Mouse (Mus musculus) erythroblast, adult 5-6 weeks (primary cell): ENCODE data around the gene Gm16867. TPM values are rescaled to one million over a fixed set of nuclear protein-coding genes. Genes with fewer than 3 reads are reported as not detected.
A peak's percentile ranks its signal among the peaks of the same experiment; 100 is the strongest.
"Not testable (repeated sequence)": the region's sequence is repeated elsewhere in the genome, so short reads cannot be mapped to it uniquely, and the experiment has no call there.

Experiments
- ATAC-seq: replicated peaks from 2 replicates; pipeline ENCODE4 v1.8.0; 2016; ENCODE audit warnings: moderate number of reproducible peaks, mild to moderate bottlenecking, moderate TSS enrichment, inconsistent platforms; ENCODE audit not compliant: poor library complexity, low FRiP score, severe bottlenecking
- total RNA-seq, 2 experiments: library from RNA; stranded (forward) in 1 of 2; stranded (reverse) in 1 of 2; fragments of 150-400 nt in 1 of 2; fragments of 200-764, 138-1000 nt in 1 of 2; gene quantifications; 2 replicates each; pipeline versions ENCODE4 v1.2.3 to v1.2.4; 2015 to 2017; ENCODE audit warnings: low replicate concordance in 2 of 2

Gm16867 gene
- total RNA-seq, 2 experiments from 2014 or later, result 200 to 566 TPM

GRCm38 (mm10) chr14:69470122-69470708 is 32.9 kb downstream of the Gm16867 start:
- ATAC-seq, result peak; percentile 36

GRCm38 (mm10) chr14:69467612-69468366 is 35.4 kb downstream of the Gm16867 start:
- ATAC-seq, result not testable (repeated sequence)

- ATAC-seq, result not testable (repeated sequence)
Measured at GRCm38 (mm10) chr14:69464465-69464864, 38.7 kb downstream of the Gm16867 start.

- not testable (repeated sequence) for ATAC-seq
Measured at GRCm38 (mm10) chr14:69457691-69458090, 45.5 kb downstream of the Gm16867 start.

- not testable (repeated sequence) for ATAC-seq
Measured at GRCm38 (mm10) chr14:69454640-69455039, 48.5 kb downstream of the Gm16867 start.

GRCm38 (mm10) chr14:69448845-69449244 is 54.3 kb downstream of the Gm16867 start:
- ATAC-seq, result not testable (repeated sequence)

GRCm38 (mm10) chr14:69447006-69447405 is 56.2 kb downstream of the Gm16867 start:
- ATAC-seq, result not testable (repeated sequence)

- not testable (repeated sequence) for ATAC-seq
Measured at GRCm38 (mm10) chr14:69443092-69443692, 60.0 kb downstream of the Gm16867 start.

GRCm38 (mm10) chr14:69440955-69441354 is 62.2 kb downstream of the Gm16867 start:
- ATAC-seq, result not testable (repeated sequence)

- ATAC-seq, result not testable (repeated sequence)
Measured at GRCm38 (mm10) chr14:69438678-69439214, 64.4 kb downstream of the Gm16867 start.

GRCm38 (mm10) chr14:69421003-69421402 is 82.2 kb downstream of the Gm16867 start:
- not testable (repeated sequence) for ATAC-seq

GRCm38 (mm10) chr14:69417545-69417944 is 85.6 kb downstream of the Gm16867 start:
- ATAC-seq, result not testable (repeated sequence)

Other genes with a start within 250 kb of the Gm16867 start
- 1.5 and 5.4 TPM in 2 replicates for gene Synb, start 209.1 kb downstream of the Gm16867 start, total RNA-seq (2015; ENCODE audit: low replicate concordance)
- 2.0 and 6.0 TPM in 2 replicates for gene Synb, start 209.1 kb downstream of the Gm16867 start, total RNA-seq (2017; ENCODE audit: low replicate concordance)
- gene Gm27179, start 9.2 kb upstream of the Gm16867 start, total RNA-seq (2015; ENCODE audit: low replicate concordance), result 1.0 TPM in 1 of 2 replicates, not detected in the other
- not detected in 2 replicates for gene Gm27179, start 9.2 kb upstream of the Gm16867 start, total RNA-seq (2017; ENCODE audit: low replicate concordance)
- gene Entpd4b, start 52.1 kb upstream of the Gm16867 start, total RNA-seq (2015; ENCODE audit: low replicate concordance), result 0.58 and 1.5 TPM in 2 replicates
- gene Entpd4b, start 52.1 kb upstream of the Gm16867 start, total RNA-seq (2017; ENCODE audit: low replicate concordance), result 0.85 and 1.3 TPM in 2 replicates